Mouse (Mus musculus): ENCODE data around the gene Rreb1.

- TF ChIP-seq POLR2A (IDR thresholded peaks at IDR 0.05; ENCODE audit: extremely low read depth, insufficient read depth, low read length) (0 out of 2 replicates have a peak, but pooled peaks have one; percentile 4), CTCF (IDR thresholded peaks at IDR 0.05; ENCODE audit: low read depth, low read length) (no peak)
Observed at GRCm38 (mm10) chr13:37880581-37881130, 102.5 kb downstream of the Rreb1 start.

Measured in liver, adult 2 months (tissue).